Mouse (Mus musculus) brain, embryonic 14.5 days (tissue): ENCODE measurements around the gene Bach2.

Source experiments
- CTCF ChIP-seq: fragments of 200-500 bp; IDR thresholded peaks from 2 replicates; pipeline ENCODE4 v1.5.1; 2012; ENCODE audit warnings: inconsistent platforms, mild to moderate bottlenecking, moderate library complexity, borderline replicate concordance; ENCODE audit not compliant: insufficient read depth, insufficient read length; ENCODE audit errors: extremely low read depth
- POLR2A ChIP-seq: fragments of 200-500 bp; IDR thresholded peaks from 2 replicates; pipeline ENCODE4 v1.6.1; 2012; ENCODE audit warnings: mild to moderate bottlenecking, inconsistent platforms, borderline replicate concordance; ENCODE audit not compliant: poor library complexity, insufficient read depth, insufficient read length, severe bottlenecking; ENCODE audit errors: extremely low read depth

- TF ChIP-seq POLR2A (no peak), CTCF (peak; percentile 49; the same call in 1 of the 2 replicates)
Observed at GRCm38 (mm10) chr4:32561555-32562095, 323.0 kb downstream of the Bach2 start.
